Mouse (Mus musculus): Measurements from ENCODE around the gene Pgpep1. TPM values are rescaled to one million over a fixed set of nuclear protein-coding genes. Genes with fewer than 3 reads are reported as not detected.

The Pgpep1 gene
- polyA plus RNA-seq, 1 experiment from 2014 or later: 70.1 TPM

- Histone ChIP-seq H3K4me2 (peak overlapping the region; percentile 53), H3K36me3 (replicated peaks) (no peaks in the 10 kb centered on the region), H3K9me3 (no peaks in the 10 kb centered on the region), H3K27ac (peak overlapping the region; percentile 98), H3K4me1 (peaks cover 21% of the 10 kb centered on the region), H3K9ac (peak overlapping the region; percentile 48), H3K27me3 (replicated peaks) (no peaks in the 10 kb centered on the region), H3K4me3 (peak overlapping the region; percentile 57)
- 38% methylated on average over 19 of the region's 19 CpGs for WGBS
- ATAC-seq (replicated peaks): no peak
Measured at GRCm38 (mm10) chr8:70672325-70673078, 12.3 kb upstream of the Pgpep1 start.

GRCm38 (mm10) chr8:70671615-70672324 lies 11.6 kb upstream of the Pgpep1 start:
- Histone ChIP-seq H3K4me1 (peaks cover 21% of the 10 kb centered on the region), H3K27me3 (replicated peaks) (no peaks in the 10 kb centered on the region), H3K9ac (no peak overlapping the region), H3K4me3 (no peak overlapping the region), H3K9me3 (no peaks in the 10 kb centered on the region), H3K36me3 (replicated peaks) (no peaks in the 10 kb centered on the region), H3K27ac (peak overlapping the region; percentile 98), H3K4me2 (no peak overlapping the region)
- ATAC-seq (replicated peaks): no peak
- 57% methylated on average over 10 of the region's 10 CpGs for WGBS

DNA sequence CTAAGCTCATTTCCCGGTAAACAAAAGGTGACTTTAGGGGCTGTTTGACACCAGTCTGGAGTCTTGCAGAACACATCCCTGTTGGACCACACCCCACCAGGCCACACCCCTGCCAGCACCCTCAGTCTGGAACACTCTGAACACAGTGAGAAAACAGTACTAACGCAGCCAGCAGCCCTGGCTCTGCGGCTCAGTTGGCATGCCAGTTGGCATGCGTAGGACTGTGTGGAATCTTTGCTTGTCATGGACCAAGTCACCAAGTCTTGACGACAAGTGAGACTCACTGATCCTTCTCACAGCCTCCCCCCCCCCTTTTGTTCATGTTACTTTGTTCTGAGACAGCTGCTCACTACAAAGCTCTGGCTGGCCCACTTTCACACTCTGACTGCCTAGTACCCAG lies 6.9 kb upstream of the Pgpep1 start:
- ATAC-seq (replicated peaks): no peak
- Histone ChIP-seq H3K4me1 (no peaks in the 10 kb centered on the region), H3K36me3 (replicated peaks) (no peaks in the 10 kb centered on the region), H3K4me3 (no peak overlapping the region), H3K9me3 (no peaks in the 10 kb centered on the region), H3K27ac (no peak overlapping the region), H3K27me3 (replicated peaks) (no peaks in the 10 kb centered on the region), H3K9ac (no peak overlapping the region), H3K4me2 (no peak overlapping the region)
- 63% methylated on average over 5 of the region's 5 CpGs for WGBS

- WGBS: 80% methylated on average over 2 of the region's 2 CpGs
- H3K4me3 ChIP-seq: no peak overlapping the region
- H3K9me3 ChIP-seq: no peaks in the 10 kb centered on the region
- peaks cover under 1% of the 10 kb centered on the region; the same call in 1 of the 2 replicates for H3K4me1 ChIP-seq
- H3K4me2 ChIP-seq: no peak overlapping the region
- H3K36me3 ChIP-seq (replicated peaks): no peaks in the 10 kb centered on the region
- ATAC-seq (replicated peaks): no peak
- no peak overlapping the region for H3K27ac ChIP-seq
- no peaks in the 10 kb centered on the region for H3K27me3 ChIP-seq (replicated peaks)
- H3K9ac ChIP-seq: no peak overlapping the region
Measured at GRCm38 (mm10) chr8:70665599-70665998, 5.4 kb upstream of the Pgpep1 start.

GRCm38 (mm10) chr8:70664631-70665030 lies 4.4 kb upstream of the Pgpep1 start:
- H3K4me3 ChIP-seq: no peak overlapping the region
- H3K27me3 ChIP-seq (replicated peaks): no peaks in the 10 kb centered on the region
- no peak overlapping the region for H3K9ac ChIP-seq
- no peak for ATAC-seq (replicated peaks)
- H3K4me1 ChIP-seq: peaks cover 9% of the 10 kb centered on the region
- H3K4me2 ChIP-seq: no peak overlapping the region
- H3K36me3 ChIP-seq (replicated peaks): no peaks in the 10 kb centered on the region
- WGBS: 91% methylated on average over 3 of the region's 3 CpGs
- H3K27ac ChIP-seq: no peak overlapping the region
- H3K9me3 ChIP-seq: no peaks in the 10 kb centered on the region

GRCm38 (mm10) chr8:70663691-70664090 lies 3.5 kb upstream of the Pgpep1 start:
- 43% methylated on average over 4 of the region's 4 CpGs for WGBS
- ATAC-seq (replicated peaks): no peak
- H3K4me2 ChIP-seq: no peak overlapping the region
- no peak overlapping the region for H3K9ac ChIP-seq
- H3K9me3 ChIP-seq: no peaks in the 10 kb centered on the region
- no peak overlapping the region for H3K4me3 ChIP-seq
- peaks cover 14% of the 10 kb centered on the region for H3K4me1 ChIP-seq
- no peaks in the 10 kb centered on the region for H3K27me3 ChIP-seq (replicated peaks)
- H3K36me3 ChIP-seq (replicated peaks): no peaks in the 10 kb centered on the region
- H3K27ac ChIP-seq: 0 out of 2 replicates have a peak overlapping the region, but pooled peaks have one; percentile 12

GRCm38 (mm10) chr8:70659604-70660272 lies 450 bp downstream of the Pgpep1 start:
- ATAC-seq (replicated peaks): peak; percentile 90
- no peaks in the 10 kb centered on the region for H3K9me3 ChIP-seq
- H3K9ac ChIP-seq: peak overlapping the region; percentile 72
- under 1% methylated on average over 43 of the region's 44 CpGs for whole genome bisulfite sequencing
- peaks cover 25% of the 10 kb centered on the region for H3K4me1 ChIP-seq
- peak overlapping the region; percentile 87 for H3K4me3 ChIP-seq
- no peaks in the 10 kb centered on the region for H3K27me3 ChIP-seq (replicated peaks)
- peak overlapping the region; percentile 59 for H3K27ac ChIP-seq
- H3K36me3 ChIP-seq (replicated peaks): no peaks in the 10 kb centered on the region
- peak overlapping the region; percentile 94 for H3K4me2 ChIP-seq

GRCm38 (mm10) chr8:70658897-70659603 lies 1.1 kb downstream of the Pgpep1 start:
- Histone ChIP-seq H3K27ac (peak overlapping the region; percentile 59), H3K4me3 (peak overlapping the region; percentile 87), H3K36me3 (replicated peaks) (no peaks in the 10 kb centered on the region), H3K4me2 (peak overlapping the region; percentile 94), H3K4me1 (peaks cover 25% of the 10 kb centered on the region), H3K9me3 (no peaks in the 10 kb centered on the region), H3K9ac (peak overlapping the region; percentile 72), H3K27me3 (replicated peaks) (no peaks in the 10 kb centered on the region)
- WGBS: under 1% methylated on average over 31 of the region's 31 CpGs
- peak; percentile 57 for ATAC-seq (replicated peaks)

DNA sequence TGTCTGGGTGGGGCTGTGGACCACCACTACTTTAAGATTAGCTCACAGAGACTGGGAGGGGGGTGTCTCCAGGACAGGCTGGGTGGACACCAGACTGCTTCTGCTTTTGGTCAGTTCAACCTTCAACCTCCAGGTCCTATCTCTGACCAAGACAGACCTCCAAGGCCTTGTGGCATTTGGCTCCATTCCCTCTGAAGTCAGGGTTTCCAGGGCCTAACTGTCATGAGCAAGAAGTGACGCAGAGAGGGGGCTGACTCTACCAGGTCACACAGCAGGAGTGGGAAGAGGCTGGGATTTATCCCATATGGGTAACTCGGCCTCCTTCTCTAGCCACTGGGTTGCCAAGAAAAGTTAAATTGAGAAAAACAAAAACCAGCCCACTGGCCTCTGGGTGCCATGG lies 2.4 kb downstream of the Pgpep1 start:
- 70% methylated on average over 2 of the region's 2 CpGs for WGBS
- Histone ChIP-seq H3K4me1 (peaks cover 25% of the 10 kb centered on the region), H3K27ac (peak overlapping the region; percentile 77), H3K27me3 (replicated peaks) (no peaks in the 10 kb centered on the region), H3K4me3 (no peak overlapping the region), H3K4me2 (peak overlapping the region; percentile 94), H3K9me3 (no peaks in the 10 kb centered on the region), H3K9ac (no peak overlapping the region), H3K36me3 (replicated peaks) (no peaks in the 10 kb centered on the region)
- ATAC-seq (replicated peaks): no peak

- H3K9ac ChIP-seq: no peak overlapping the region
- no peaks in the 10 kb centered on the region for H3K27me3 ChIP-seq (replicated peaks)
- no peak overlapping the region for H3K4me3 ChIP-seq
- 98% methylated on average over 3 of the region's 3 CpGs for WGBS
- H3K4me1 ChIP-seq: peaks cover 25% of the 10 kb centered on the region
- peak overlapping the region; percentile 94; the same call in 1 of the 2 replicates for H3K4me2 ChIP-seq
- H3K9me3 ChIP-seq: no peaks in the 10 kb centered on the region
- H3K36me3 ChIP-seq (replicated peaks): no peaks in the 10 kb centered on the region
- ATAC-seq (replicated peaks): no peak
- H3K27ac ChIP-seq: peak overlapping the region; percentile 77
Measured at GRCm38 (mm10) chr8:70657214-70657613, 3.0 kb downstream of the Pgpep1 start.

DNA sequence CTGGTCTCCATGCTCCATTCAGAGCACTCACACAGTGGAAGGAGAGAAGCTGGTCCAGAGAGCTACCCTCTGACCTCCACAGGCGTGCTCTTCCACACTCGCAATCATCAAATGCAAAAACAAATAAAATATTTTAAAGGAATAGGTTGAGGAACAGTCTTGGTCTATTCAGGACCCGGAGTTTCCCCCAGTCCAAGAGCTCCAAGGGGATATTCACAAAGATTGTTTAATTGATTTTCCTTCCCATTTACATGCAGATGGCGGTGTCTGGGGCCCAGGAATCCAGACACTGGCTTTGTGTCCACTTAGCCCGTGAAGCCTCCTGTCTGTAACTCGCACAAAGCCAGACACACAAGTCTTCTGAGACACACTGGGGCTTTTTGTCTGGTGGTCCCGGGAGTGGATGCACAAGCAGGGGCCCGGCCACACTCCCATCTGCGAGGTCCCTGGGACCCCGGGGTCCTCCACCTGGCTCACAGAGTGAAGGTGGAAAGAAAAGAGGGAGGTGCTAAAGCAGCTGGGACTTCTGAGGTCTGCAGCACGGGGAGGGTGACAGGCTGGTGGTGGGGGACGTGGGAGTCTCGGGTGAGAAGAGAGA lies 3.9 kb downstream of the Pgpep1 start:
- WGBS: 14% methylated on average over 13 of the region's 13 CpGs
- Histone ChIP-seq H3K9ac (no peak overlapping the region), H3K9me3 (no peaks in the 10 kb centered on the region), H3K4me2 (no peak overlapping the region; the same call in 1 of the 2 replicates), H3K27me3 (replicated peaks) (no peaks in the 10 kb centered on the region), H3K27ac (peak overlapping the region; percentile 77), H3K36me3 (replicated peaks) (no peaks in the 10 kb centered on the region), H3K4me1 (peaks cover 25% of the 10 kb centered on the region), H3K4me3 (no peak overlapping the region)
- ATAC-seq (replicated peaks): no peak

Data from midbrain, embryonic 15.5 days (tissue).